Mouse (Mus musculus) MEL-GATA-1-ER (cell line): ENCODE measurements around the gene Pofut2.

Experiments
- DNase-seq: peaks from one replicate; pipeline ENCODE4 v3.0.0-alpha.2; 2012; ENCODE audit warnings: low read depth; ENCODE audit errors: extremely low read depth

Gene Pofut2

DNA sequence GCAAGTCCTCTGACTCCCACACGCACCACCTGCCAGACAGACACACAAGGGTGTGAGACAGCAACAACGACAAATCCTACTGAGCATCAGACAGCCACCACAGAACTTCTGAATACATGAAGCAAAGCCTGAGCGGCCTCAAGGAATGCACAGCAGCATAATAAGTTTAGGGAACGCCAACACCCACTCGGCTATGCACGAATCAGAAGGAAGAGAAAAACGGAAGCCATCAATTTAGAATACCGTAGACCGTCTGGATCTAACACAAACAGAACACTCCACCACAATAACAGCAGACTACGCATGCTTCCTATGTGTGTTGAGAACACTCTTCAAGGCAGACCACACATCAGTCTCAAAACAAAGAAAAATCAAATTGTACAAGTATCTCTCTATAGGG is 50.0 kb downstream of the Pofut2 start:
- DNase-seq: no peak

DNA sequence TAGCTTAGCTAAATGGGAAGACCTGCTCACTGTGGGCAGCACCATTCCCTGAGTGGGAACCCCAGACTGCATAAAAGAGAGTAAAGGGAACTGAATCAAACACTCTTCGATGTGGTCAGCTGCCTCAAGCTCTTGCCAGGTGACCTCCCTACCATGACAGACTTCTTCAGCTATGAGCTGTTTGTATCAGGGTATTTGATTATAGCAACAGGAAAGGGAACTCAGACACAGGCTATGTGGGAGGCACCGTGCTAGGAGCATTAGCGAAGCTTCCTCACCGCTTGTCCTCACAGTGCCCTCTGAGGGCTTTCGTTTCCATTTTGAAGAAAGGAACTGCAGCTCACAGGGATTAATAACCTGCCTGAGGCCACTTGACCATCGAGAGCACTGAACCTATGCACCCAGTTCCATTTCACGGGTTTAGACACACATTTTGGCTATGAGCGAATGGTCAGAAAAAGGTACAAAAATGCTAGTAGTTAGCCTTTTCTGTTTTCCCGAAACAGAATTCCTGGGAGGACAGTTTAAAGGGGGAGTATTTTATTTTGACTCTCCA is 55.8 kb downstream of the Pofut2 start:
- DNase-seq: no peak

DNA sequence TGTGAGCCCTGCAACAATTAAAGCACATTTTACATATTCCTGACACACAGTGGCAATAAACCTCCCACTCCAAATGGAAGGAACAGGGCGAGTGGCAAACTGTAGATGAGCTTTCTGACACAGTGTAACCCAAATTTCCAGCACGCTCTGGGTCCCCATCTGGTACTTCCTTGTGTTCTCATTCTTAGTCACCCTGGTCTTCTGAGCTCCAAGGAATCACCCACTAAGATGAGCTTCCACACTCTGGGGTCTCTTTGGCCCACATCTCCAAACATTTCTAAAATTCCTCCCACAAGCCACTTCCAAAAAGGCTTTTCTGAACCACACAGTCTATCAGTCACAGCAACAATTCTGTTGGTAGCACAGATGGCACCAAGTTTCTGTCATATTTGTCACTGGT is 56.7 kb downstream of the Pofut2 start:
- DNase-seq: no peak
